Mouse (Mus musculus) midbrain, postnatal 0 days (tissue): ENCODE results near the gene Cep19. TPM values are rescaled to one million over a fixed set of nuclear protein-coding genes. Genes with fewer than 3 reads are reported as not detected.

Experiments
- ATAC-seq: fragments of 200-750 bp; cut with Nextera tagmentation; 2 replicates; pipeline ENCODE4 v1.8.0; 2017; ENCODE audit warnings: moderate number of reproducible peaks, mild to moderate bottlenecking, moderate TSS enrichment, moderate library complexity; ENCODE audit not compliant: low FRiP score
- DNase-seq: peaks from one replicate; pipeline ENCODE4 v3.0.0-alpha.2; 2015; ENCODE audit warnings: low spot score
- H3K27ac ChIP-seq: fragments of 300-500 bp; sonication (generic); 2 replicates; pipeline ENCODE4 v1.5.1; 2014; ENCODE audit warnings: low read depth, mild to moderate bottlenecking, low read length, mixed read lengths
- H3K27me3 ChIP-seq: fragments of 300-500 bp; sonication (generic); 2 replicates; pipeline ENCODE4 v1.6.1; 2014; ENCODE audit warnings: low read length, control low read depth, mixed read lengths; ENCODE audit not compliant: insufficient read depth
- H3K36me3 ChIP-seq: fragments of 300-500 bp; sonication (generic); 2 replicates; pipeline ENCODE4 v1.6.1; 2014; ENCODE audit warnings: low read length, control low read depth, mixed read lengths; ENCODE audit not compliant: insufficient read depth
- H3K4me1 ChIP-seq: fragments of 300-500 bp; sonication (generic); 2 replicates; pipeline ENCODE4 v1.6.1; 2014; ENCODE audit warnings: mild to moderate bottlenecking, control low read depth, antibody characterized with exemption, low read length, mixed read lengths; ENCODE audit not compliant: insufficient read depth
- H3K4me2 ChIP-seq: fragments of 300-500 bp; sonication (generic); 2 replicates; pipeline ENCODE4 v1.6.1; 2014; ENCODE audit warnings: low read depth, mild to moderate bottlenecking, low read length, mixed read lengths; ENCODE audit not compliant: poor library complexity, severe bottlenecking
- H3K4me3 ChIP-seq: fragments of 300-500 bp; sonication (generic); 2 replicates; pipeline ENCODE4 v1.5.1; 2014; ENCODE audit warnings: low read depth, mild to moderate bottlenecking, low read length, moderate library complexity
- H3K9ac ChIP-seq: fragments of 300-500 bp; sonication (generic); replicated peaks from 2 replicates; pipeline ENCODE4 v1.6.1; 2014; ENCODE audit warnings: mild to moderate bottlenecking, low read length, moderate library complexity, mixed read lengths; ENCODE audit not compliant: poor library complexity, severe bottlenecking
- H3K9me3 ChIP-seq: fragments of 300-500 bp; sonication (generic); 2 replicates; pipeline ENCODE4 v1.6.1; 2016; ENCODE audit warnings: low read length, control low read depth
- CTCF ChIP-seq: IDR thresholded peaks from 2 replicates; pipeline ENCODE4 v1.5.1; 2016; ENCODE audit warnings: antibody characterized with exemption, mild to moderate bottlenecking
- WGBS: fragments of 180-500 bp; shearing (Covaris S2); extraction: QIAGEN DNeasy Blood & Tissue Kit; methylation state at CpG from one replicate; pipeline ENCODE4 v1.1.7; 2014; 5-methylcytosine and 5-hydroxymethylcytosine counted together
- polyA plus RNA-seq: library from polyadenylated mRNA; unstranded; fragments of >200 nt; fragmentation: Nextera tagmentation; extraction: Ambion mirVana; gene quantifications from 2 replicates; pipeline ENCODE4 v1.2.1, GENCODE M21; 2015
- total RNA-seq: library from RNA; depleted of rRNA; stranded (reverse); fragments of >200 nt; gene quantifications from 2 replicates; pipeline ENCODE4 v1.2.3, GENCODE M21; 2014

Cep19 gene
- total and polyA plus RNA-seq, 2 experiments from 2014 or later = 29.9 to 54.3 TPM

DNA sequence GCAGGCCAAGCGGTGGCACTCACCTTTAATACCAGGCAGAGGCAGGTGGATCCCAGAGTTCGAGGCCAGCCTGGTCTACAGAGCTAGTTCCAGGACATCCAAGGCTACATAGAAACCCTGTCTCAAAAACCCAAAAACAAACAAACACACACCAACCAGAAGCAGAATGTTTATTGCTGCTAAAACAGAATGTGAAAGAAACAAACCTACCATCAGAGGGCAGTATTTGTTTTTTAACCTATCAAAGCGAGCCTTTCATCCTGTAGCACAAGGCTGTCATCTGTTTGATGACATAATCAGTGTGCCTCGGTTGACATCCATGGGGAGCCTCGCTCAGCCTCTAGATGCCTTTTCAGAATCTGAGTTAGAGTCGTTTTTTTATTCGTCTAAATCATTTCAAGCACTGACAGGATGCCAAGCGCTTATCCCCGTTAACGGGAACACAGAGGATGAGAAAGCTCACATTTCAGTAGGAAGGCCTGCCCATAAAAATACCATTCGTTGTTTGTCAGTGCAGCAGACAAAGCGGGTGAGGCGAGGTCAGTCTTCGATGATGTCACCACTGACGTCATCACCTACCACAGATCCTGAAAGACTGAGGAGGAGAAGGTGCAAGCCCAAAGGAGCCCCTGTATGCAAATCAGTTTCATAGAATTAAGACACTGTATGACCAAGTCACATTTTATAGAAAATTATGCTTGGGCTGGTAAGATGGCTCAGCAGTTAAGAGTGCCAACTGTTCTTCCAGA is 11.5 kb downstream of the Cep19 start:
- no peak overlapping the region for H3K4me2 ChIP-seq
- H3K4me3 ChIP-seq = no peak overlapping the region
- H3K27me3 ChIP-seq = no peaks in the 10 kb centered on the region
- H3K27ac ChIP-seq = no peak overlapping the region
- H3K9me3 ChIP-seq = no peaks in the 10 kb centered on the region
- 73% methylated on average over 15 of the region's 15 CpGs for WGBS
- H3K9ac ChIP-seq = no peak overlapping the region
- DNase-seq = peak; percentile 24
- no peaks in the 10 kb centered on the region for H3K4me1 ChIP-seq
- ATAC-seq = no peak
- no peak; the same call in 1 of the 2 replicates for TF ChIP-seq CTCF
- H3K36me3 ChIP-seq = peaks cover 24% of the 10 kb centered on the region

DNA sequence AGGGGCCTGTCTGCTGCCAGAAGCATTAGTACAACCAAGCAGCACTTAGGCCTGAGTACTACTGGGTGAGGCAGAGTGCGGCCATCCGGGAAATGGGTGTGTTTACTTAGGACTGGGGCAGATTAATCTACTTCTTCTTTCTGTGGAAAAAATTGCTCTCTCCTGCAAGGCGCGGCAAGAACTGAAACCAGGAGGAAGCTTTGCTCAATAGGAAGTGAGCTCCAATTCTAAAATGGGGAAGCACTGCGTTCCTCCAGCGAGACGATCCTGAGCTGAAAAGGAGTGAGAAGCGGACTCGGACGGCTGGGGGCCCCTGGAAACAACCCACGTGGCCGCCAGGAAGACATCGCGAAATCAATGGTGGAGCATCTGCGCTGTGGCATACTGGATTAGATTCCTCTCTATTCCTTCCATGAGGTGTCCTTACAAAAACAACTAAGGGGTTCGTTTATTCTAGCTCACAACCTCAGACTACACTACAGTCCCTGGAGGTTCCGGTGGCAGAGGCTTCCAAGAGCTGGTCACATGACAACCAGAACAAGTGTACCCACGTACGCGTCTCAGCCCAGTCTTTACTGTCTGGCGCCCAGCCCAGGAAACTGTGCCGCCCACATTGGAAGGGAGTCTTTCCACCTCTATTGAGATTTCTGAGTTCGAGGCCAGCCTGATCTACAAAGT is 14.1 kb downstream of the Cep19 start:
- no peak overlapping the region for H3K9ac ChIP-seq
- H3K9me3 ChIP-seq = no peaks in the 10 kb centered on the region
- DNase-seq (no peak), ATAC-seq (no peak)
- H3K4me1 ChIP-seq = no peaks in the 10 kb centered on the region
- no peak overlapping the region for H3K27ac ChIP-seq
- 0 out of 2 replicates have a peak, but pooled peaks cover 7% of the 10 kb centered on the region for H3K36me3 ChIP-seq
- no peak overlapping the region for H3K4me3 ChIP-seq
- WGBS = 68% methylated on average over 23 of the region's 23 CpGs
- H3K4me2 ChIP-seq = no peak overlapping the region
- H3K27me3 ChIP-seq = no peaks in the 10 kb centered on the region
- TF ChIP-seq CTCF = no peak

DNA sequence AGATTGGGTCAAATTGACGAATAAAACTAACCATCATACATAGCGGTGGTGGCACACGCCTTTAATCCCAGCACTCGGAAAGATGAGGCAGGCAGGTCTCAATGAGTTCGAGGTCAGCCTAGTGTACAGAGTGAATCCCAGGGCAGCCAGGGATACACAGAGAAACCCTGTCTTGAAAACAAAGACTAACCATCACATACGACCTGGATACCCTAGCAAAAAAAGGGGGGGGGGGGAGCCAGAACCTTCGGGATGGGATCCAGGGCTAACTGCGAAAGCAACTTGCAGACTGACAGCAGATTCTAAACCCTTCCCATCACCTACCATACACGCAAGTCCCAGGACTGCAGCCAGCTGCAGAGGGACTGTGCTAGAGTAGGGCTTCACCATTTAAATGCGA is 14.8 kb downstream of the Cep19 start:
- Histone ChIP-seq H3K27me3 (no peaks in the 10 kb centered on the region), H3K27ac (no peak overlapping the region), H3K4me3 (no peak overlapping the region), H3K9ac (no peak overlapping the region), H3K36me3 (0 out of 2 replicates have a peak, but pooled peaks cover 3% of the 10 kb centered on the region), H3K4me1 (no peaks in the 10 kb centered on the region), H3K4me2 (no peak overlapping the region), H3K9me3 (no peaks in the 10 kb centered on the region)
- no peak for DNase-seq
- WGBS = 86% methylated on average over 10 of the region's 10 CpGs
- ATAC-seq = no peak
- no peak for TF ChIP-seq CTCF

DNA sequence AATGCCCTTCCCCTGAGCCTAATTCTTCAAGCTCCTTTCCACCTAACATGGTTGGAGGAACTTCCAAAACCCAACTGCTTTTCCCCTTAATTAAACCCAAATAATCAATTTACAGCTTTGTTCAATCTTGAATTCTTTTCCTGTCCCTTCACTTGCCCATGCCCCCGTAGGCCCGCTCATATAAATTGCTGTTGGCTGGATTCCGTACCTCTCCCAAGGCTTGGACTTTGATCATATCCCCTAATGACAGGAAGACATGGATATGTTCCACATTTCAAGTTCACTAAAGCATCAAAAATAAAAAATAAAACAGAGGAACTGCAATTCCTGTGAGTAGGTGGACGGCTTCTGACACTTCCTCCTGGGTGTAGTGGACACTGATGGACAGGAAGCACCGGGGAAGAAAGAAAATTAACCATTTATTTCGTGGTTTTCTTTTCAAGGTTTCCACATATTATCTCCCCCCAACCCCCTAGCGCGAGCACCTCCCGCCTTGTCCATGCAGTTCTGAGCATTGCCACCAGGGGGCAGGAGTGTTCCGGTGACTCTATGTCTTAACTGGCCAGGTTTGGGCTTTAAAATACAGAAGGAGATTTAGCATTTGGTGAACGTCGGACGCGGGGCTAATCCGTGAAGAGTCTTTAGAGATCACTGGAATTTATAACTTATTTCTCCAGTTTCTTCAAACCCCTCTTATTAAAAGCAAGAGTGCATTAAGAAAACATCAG is 15.5 kb downstream of the Cep19 start:
- DNase-seq = peak; percentile 66
- WGBS = 17% methylated on average over 15 of the region's 15 CpGs
- no peak overlapping the region for H3K9ac ChIP-seq
- H3K27me3 ChIP-seq = no peaks in the 10 kb centered on the region
- no peak overlapping the region for H3K4me3 ChIP-seq
- H3K9me3 ChIP-seq = no peaks in the 10 kb centered on the region
- H3K4me2 ChIP-seq = no peak overlapping the region
- no peak for ATAC-seq
- no peaks in the 10 kb centered on the region for H3K4me1 ChIP-seq
- H3K27ac ChIP-seq = no peak overlapping the region
- H3K36me3 ChIP-seq = 0 out of 2 replicates have a peak, but pooled peaks cover 3% of the 10 kb centered on the region
- TF ChIP-seq CTCF = peak; percentile 95

DNA sequence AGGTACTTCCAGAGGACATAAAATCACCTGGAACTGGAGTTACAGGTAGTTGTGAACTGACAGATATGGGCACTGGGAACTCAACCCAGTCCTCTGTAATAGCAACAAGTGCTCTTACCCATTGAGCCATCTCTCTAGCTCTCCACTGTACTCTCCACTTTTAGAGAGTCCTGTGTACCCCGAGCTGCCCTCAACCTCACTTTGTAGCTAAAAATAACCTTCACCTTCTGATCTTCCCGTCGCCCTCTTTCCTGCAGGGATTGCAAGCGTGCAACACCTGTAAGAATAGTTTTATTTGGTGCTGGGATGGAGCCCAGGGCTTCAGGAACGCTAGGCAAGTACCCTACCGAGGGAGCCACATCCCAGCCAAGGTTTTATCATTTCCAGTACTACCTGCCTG is 16.2 kb downstream of the Cep19 start:
- 64% methylated on average over 6 of the region's 6 CpGs for WGBS
- Histone ChIP-seq H3K9me3 (no peaks in the 10 kb centered on the region), H3K27me3 (no peaks in the 10 kb centered on the region), H3K4me2 (no peak overlapping the region), H3K4me1 (no peaks in the 10 kb centered on the region), H3K36me3 (no peaks in the 10 kb centered on the region), H3K4me3 (no peak overlapping the region), H3K9ac (no peak overlapping the region), H3K27ac (no peak overlapping the region)
- ATAC-seq = no peak
- TF ChIP-seq CTCF = no peak
- DNase-seq = no peak

DNA sequence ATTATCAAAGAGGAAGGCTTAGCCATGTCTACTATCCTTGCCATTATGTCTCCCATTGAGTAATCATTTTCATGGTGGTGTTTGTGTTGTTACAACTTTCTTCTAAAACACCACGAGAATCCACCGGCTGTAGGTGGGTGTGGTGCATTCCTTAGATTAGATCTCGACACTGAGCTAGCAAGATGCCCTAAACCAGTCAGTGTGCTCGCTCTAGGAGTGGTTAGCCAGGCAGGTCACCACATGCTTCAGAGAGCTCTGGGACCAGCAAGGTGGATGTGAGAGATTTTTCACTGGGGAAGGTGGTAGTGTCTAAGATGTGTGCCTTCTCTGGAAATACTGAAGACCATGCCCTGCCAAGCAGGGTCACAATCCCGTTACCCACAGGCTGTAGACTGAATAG is 16.6 kb downstream of the Cep19 start:
- no peak for TF ChIP-seq CTCF
- Histone ChIP-seq H3K4me1 (no peaks in the 10 kb centered on the region), H3K27ac (no peak overlapping the region), H3K9me3 (no peaks in the 10 kb centered on the region), H3K4me3 (no peak overlapping the region), H3K36me3 (no peaks in the 10 kb centered on the region), H3K27me3 (no peaks in the 10 kb centered on the region), H3K4me2 (no peak overlapping the region), H3K9ac (no peak overlapping the region)
- 68% methylated on average over 5 of the region's 5 CpGs for WGBS
- DNase-seq (no peak), ATAC-seq (no peak)
